Mouse (Mus musculus) macrophage (primary cell): ENCODE data around the gene Scand1. TPM values are rescaled to one million over a fixed set of nuclear protein-coding genes. Genes with fewer than 3 reads are reported as not detected.

Experiments
- H3K27ac ChIP-seq: fragments of 350-480 bp; formaldehyde crosslinking; 2 replicates; pipeline ENCODE4 v1.9.0; 2021
- H3K36me3 ChIP-seq: fragments of 350-480 bp; formaldehyde crosslinking; 2 replicates; pipeline ENCODE4 v1.9.0; 2021; ENCODE audit errors: inconsistent target
- H3K4me3 ChIP-seq: fragments of 350-480 bp; formaldehyde crosslinking; 2 replicates; pipeline ENCODE4 v1.9.0; 2021; ENCODE audit errors: inconsistent target
- H3K79me2 ChIP-seq: fragments of 350-480 bp; formaldehyde crosslinking; 2 replicates; pipeline ENCODE4 v1.9.0; 2021; ENCODE audit errors: inconsistent target
- WGBS: methylation state at CpG from one replicate; pipeline ENCODE4 v1.1.7; 2026; ENCODE audit warnings: inconsistent platforms; ENCODE audit not compliant: missing documents; 5-methylcytosine and 5-hydroxymethylcytosine counted together
- polyA plus RNA-seq: library from polyadenylated mRNA; stranded (reverse); fragments of 250-400 nt; gene quantifications from 3 replicates; pipeline ENCODE4 v1.2.4, GENCODE M21; 2018; ENCODE audit warnings: inconsistent platforms
- total RNA-seq, 78 experiments: library from RNA; depleted of rRNA; stranded (reverse); fragments of 250-400 nt; gene quantifications; 1 replicate in 9 of 78; 2 replicates in 24 of 78; 3 replicates in 43 of 78; 4 replicates in 2 of 78; pipeline ENCODE4 v1.2.4; 2018; ENCODE audit warnings: inconsistent platforms in 56 of 78

Gene Scand1
- 10 to 100 TPM in 15 of 26 experiments, 1 to 10 TPM in 11; 4.1 to 28.2 (median 12.5) TPM for total RNA-seq (2018; cell fraction: chromatin; rRNA removed)
- total RNA-seq (2018; cell fraction: cytosol; rRNA removed): 100 to 1,000 TPM; 110 to 263 (median 166) TPM
- 100 to 1,000 TPM in 1 of 26 experiments, 10 to 100 TPM in 25; 27.1 to 102 (median 48.1) TPM for total RNA-seq (2018; cell fraction: nucleus; rRNA removed)
- 12.2 to 134 TPM (median 90.1 TPM) in 3 replicates for polyA plus RNA-seq

- Histone ChIP-seq H3K4me3 (peak within 1 kb of the TSS; percentile 89), H3K79me2 (peaks cover 26% of the 10 kb centered on the region), H3K36me3 (peaks cover 11% of the 10 kb centered on the region; the same call in 1 of the 2 replicates), H3K27ac (peak within 1 kb of the TSS; percentile 79)
- under 1% methylated on average over 49 of the region's 49 CpGs for WGBS
These were observed at the start of gene Scand1, which contains the start of gene Cnbd2 for GRCm38 (mm10) chr2:156312297-156312897. Gene Scand1 (minus strand): TSS chr2:156312704. Gene Cnbd2 (plus strand): TSS chr2:156312299.

DNA sequence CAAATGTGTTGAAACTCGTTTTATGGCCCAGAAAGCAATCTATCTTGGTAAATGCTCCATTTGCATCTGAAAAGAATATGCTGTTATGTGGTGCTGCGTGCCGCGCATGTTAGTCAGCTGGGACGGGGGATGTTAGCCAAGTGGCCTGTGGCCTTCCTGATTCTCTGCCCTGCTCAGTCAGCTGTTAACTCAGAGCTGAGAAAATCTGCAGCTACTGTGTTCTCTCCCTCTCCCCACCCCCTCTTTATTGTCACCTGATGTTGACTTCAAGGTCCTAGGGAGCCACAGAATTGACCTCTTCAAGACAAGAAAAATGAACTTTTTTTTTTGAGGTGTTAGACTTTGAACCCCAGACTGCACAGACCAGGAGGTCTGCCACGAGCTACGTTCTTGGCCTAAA, 43.5 kb upstream of the Scand1 start:
- Histone ChIP-seq H3K36me3 (no peaks in the 10 kb centered on the region), H3K4me3 (no peak overlapping the region), H3K79me2 (no peaks in the 10 kb centered on the region), H3K27ac (no peak overlapping the region)
- 95% methylated on average over 7 of the region's 7 CpGs for WGBS

DNA sequence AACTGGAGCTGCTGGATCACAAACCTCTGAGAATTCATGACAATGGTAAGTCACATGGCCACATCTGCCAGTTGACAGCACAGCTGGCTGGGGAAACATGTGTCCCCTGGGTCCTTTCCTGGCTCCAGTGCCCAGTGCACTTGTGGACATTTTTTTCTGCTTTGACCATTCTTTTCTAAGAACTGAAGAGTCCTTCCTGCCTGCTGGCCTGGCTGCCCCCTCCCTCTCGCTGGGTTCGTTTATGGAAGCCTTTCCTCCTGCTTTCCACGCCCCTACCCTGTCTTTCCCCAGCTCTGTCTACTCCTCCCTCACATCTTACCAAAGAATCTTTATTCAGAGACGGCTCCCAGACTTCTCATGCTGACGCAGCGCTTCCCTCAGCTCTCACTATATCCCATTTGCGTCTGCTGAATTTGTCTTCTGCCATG, 40.8 kb upstream of the Scand1 start:
- WGBS: 89% methylated on average over 7 of the region's 7 CpGs
- Histone ChIP-seq H3K27ac (no peak overlapping the region), H3K4me3 (no peak overlapping the region), H3K79me2 (no peaks in the 10 kb centered on the region), H3K36me3 (no peaks in the 10 kb centered on the region)

- WGBS: 74% methylated on average over 8 of the region's 8 CpGs
These were observed 40.1 kb upstream of the Scand1 start for GRCm38 (mm10) chr2:156352413-156353165.

DNA sequence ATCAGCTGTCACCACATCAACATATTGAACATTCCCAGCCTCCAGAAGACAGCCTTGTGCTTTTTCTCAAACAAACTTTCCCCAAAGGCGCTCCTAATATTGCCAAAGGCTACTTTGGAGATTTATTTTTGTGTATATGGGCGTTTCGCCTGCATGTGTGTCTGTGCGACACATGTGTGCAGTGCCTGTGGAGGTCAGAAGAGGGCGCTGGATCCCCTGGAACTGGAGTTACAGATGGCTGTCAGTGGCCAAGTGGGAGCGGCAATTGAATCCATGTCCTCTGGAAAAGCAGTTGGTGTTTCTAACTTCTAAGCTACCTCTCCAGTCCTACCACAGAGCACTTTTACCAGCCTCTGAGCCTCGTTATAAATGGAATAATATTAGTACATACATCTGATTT, 38.7 kb upstream of the Scand1 start:
- 94% methylated on average over 5 of the region's 7 CpGs for WGBS
- no peak overlapping the region for H3K4me3 ChIP-seq
- H3K36me3 ChIP-seq: no peaks in the 10 kb centered on the region
- no peak overlapping the region for H3K27ac ChIP-seq
- no peaks in the 10 kb centered on the region for H3K79me2 ChIP-seq

More at GRCm38 (mm10) chr2:156352413-156353165, 40.1 kb upstream of the Scand1 start:
- no peak overlapping the region for H3K4me3 ChIP-seq
- no peak overlapping the region for H3K27ac ChIP-seq
- no peaks in the 10 kb centered on the region for H3K36me3 ChIP-seq
- H3K79me2 ChIP-seq: no peaks in the 10 kb centered on the region

DNA sequence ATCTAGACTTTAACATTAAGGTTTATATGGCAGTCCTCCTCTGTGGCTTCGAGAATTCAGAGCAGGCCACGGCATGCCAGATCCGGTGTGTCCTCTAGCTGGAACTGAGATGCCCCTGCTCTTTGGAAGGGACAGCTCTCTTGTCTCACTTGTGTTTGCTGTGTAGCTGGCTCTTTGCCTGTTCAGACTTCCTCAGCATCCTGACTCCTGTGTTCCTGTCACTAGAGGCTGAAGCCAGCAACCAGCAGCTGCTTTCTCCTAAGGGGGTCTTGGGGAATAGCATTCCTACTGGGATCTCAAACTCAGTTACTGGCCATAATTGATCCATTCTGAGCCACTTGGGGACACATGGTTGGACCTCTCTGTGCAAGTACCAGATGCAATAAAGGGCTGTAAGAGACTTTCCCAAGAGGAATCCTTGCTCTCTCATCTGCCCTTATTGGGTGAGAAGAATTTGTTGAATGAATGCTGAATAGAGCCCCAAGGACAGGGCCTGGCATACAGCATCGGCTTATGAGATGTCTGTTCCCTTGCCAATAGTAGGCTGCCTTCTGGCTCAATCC, 36.9 kb upstream of the Scand1 start:
- H3K79me2 ChIP-seq: no peaks in the 10 kb centered on the region
- no peak overlapping the region for H3K4me3 ChIP-seq
- H3K36me3 ChIP-seq: no peaks in the 10 kb centered on the region
- H3K27ac ChIP-seq: no peak overlapping the region
- WGBS: 92% methylated on average over 4 of the region's 4 CpGs

DNA sequence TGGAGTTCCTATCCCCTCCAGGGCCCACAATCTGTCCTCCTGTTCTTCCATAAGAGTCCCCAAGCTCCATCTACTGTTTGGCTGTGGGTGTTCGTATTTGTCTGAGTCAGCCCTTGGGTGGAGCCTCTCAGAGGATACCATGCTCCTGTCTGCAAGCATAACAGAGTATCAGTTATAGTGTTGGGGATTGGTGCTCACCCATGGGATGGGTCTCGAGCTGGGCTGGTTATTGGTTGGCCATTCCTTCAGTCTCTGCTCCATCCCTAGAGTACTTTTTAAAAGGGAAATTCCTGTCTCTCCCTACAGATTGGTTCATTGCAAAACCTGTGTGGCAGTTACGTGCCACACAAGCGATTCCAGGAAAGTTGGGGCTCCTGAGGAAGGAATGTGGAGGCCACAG, 36.3 kb upstream of the Scand1 start:
- Histone ChIP-seq H3K36me3 (no peaks in the 10 kb centered on the region), H3K79me2 (no peaks in the 10 kb centered on the region), H3K4me3 (no peak overlapping the region), H3K27ac (no peak overlapping the region)
- WGBS: 91% methylated on average over 4 of the region's 4 CpGs

GRCm38 (mm10) chr2:156344775-156345532, 32.5 kb upstream of the Scand1 start:
- Histone ChIP-seq H3K4me3 (no peak overlapping the region), H3K27ac (no peak overlapping the region), H3K79me2 (no peaks in the 10 kb centered on the region), H3K36me3 (no peaks in the 10 kb centered on the region)
- 60% methylated on average over 12 of the region's 12 CpGs for WGBS

GRCm38 (mm10) chr2:156340078-156340477, 27.6 kb upstream of the Scand1 start:
- Histone ChIP-seq H3K4me3 (no peak overlapping the region), H3K36me3 (no peaks in the 10 kb centered on the region), H3K79me2 (no peaks in the 10 kb centered on the region), H3K27ac (no peak overlapping the region)
- WGBS: 87% methylated on average over 4 of the region's 4 CpGs

DNA sequence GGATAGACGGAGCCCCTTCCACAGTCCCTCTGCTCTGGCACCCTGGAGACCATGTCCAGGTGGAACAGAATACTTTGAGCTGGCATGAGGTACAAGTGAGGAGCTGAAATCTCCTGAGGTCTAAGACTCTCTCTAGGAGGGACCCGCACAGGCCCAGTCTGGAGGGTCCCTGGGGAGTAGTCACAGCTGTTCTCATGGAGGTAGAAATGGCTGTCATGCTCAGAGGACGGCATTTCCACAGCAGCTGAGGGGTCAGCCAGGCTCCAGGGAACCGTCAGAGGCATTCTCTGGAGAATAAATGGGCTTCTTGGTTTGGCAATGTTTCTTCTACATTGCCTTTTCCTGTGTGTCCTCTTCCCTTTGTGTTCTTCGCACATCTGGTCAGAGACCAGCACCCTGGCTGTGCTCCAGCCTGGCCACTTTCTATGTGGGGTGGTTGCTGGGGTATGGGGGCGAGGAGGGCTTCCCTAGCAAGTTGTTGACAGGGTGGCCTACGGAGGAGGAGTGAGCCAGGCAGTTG, 19.0 kb upstream of the Scand1 start:
- H3K4me3 ChIP-seq: no peak overlapping the region
- no peaks in the 10 kb centered on the region for H3K79me2 ChIP-seq
- WGBS: 86% methylated on average over 6 of the region's 7 CpGs
- no peak overlapping the region for H3K27ac ChIP-seq
- no peaks in the 10 kb centered on the region for H3K36me3 ChIP-seq

DNA sequence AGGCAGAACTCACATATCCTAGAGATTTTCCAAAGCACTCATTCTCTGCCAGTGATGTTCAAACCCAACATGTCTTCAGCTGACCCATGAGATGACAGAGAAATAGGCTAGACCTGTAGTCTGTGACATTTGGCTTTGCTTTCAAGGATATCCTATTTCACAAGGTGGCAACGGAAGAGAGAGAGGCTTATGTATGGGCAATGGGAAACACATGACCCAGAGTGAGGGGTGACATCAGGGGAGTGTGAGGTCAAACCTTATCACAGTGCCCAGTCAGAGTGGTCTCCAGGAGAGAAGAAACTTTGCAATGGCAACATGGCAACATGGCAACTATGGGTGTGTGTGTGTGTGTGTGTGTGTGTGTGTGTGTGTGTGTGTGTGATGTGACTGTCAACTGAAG, 18.2 kb upstream of the Scand1 start:
- H3K79me2 ChIP-seq: no peaks in the 10 kb centered on the region
- WGBS: 86% methylated on average over 1 of the region's 1 CpGs
- H3K36me3 ChIP-seq: no peaks in the 10 kb centered on the region

GRCm38 (mm10) chr2:156324681-156325080, 12.2 kb upstream of the Scand1 start:
- WGBS: 13% methylated on average over 5 of the region's 5 CpGs
- no peaks in the 10 kb centered on the region for H3K79me2 ChIP-seq
- H3K27ac ChIP-seq: peak overlapping the region; percentile 93
- H3K4me3 ChIP-seq: peak overlapping the region; percentile 2; the same call in 1 of the 2 replicates
- no peaks in the 10 kb centered on the region for H3K36me3 ChIP-seq

More for the DNA sequence above, 18.2 kb upstream of the Scand1 start:
- Histone ChIP-seq H3K27ac (no peak overlapping the region), H3K4me3 (no peak overlapping the region)

DNA sequence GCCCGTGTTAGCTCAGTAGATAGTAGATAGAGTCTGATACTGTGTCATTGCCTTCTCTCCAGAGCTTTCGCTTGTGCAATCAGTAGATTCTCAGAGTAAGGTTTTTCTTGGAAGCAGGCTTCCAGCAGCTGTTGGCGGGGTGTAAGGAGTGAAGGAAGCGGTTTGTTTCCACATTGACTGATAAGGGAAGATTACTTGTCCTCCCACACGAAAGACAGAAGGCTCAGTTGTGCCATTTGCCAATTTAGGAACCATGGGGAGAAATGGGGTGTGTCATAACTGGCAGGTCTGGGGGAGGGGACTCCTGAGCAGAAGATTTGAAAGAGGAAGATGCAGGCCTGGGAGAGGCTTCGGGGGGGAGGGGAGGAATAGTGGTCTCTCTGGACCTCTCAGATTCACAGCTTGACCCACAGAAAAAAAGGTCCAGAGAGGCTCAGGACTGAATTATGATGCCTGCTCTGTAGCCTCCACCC, 11.6 kb upstream of the Scand1 start:
- peak overlapping the region; percentile 93 for H3K27ac ChIP-seq
- WGBS: 8% methylated on average over 6 of the region's 6 CpGs
- H3K79me2 ChIP-seq: no peaks in the 10 kb centered on the region
- no peaks in the 10 kb centered on the region for H3K36me3 ChIP-seq
- peak overlapping the region; percentile 2; the same call in 1 of the 2 replicates for H3K4me3 ChIP-seq

GRCm38 (mm10) chr2:156321538-156321937, 9.0 kb upstream of the Scand1 start:
- Histone ChIP-seq H3K27ac (no peak overlapping the region), H3K79me2 (no peaks in the 10 kb centered on the region), H3K4me3 (no peak overlapping the region), H3K36me3 (no peaks in the 10 kb centered on the region)
- 99% methylated on average over 6 of the region's 6 CpGs for WGBS
